ENCODE assay signal across 1 mouse cellular context in the genomic region with DNA sequence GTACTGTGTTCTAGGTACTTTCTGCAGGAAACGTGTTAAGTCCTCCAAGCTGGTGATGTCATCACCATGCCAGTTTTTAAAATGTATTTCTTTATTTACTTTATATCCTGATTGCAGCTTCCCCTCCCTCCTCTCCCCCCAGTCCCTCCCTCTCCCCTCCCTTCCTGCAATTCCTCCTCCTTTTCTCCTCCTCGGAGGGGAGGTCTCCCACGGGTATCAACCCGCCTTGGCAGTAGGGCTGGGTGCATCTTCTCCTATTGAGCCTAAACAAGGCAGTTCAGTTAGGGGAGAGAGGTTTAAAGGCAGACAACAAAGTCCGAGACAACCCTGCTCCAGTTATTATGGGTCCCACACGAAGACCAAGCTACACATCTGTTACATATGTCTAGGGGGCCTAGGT.
TF ChIP-seq lines count a peak whose summit lies in the region.

No protein-coding gene starts in this region.

TF ChIP-seq in CH12.LX, 34 proteins besides CTCF, POLR2A, EP300 and RAD21 (continued from another document):
- TF ChIP-seq UBTF (IDR thresholded peaks at IDR 0.05; ENCODE audit: low read depth, low read length) (no peak), MYC (IDR thresholded peaks at IDR 0.05; ENCODE audit: low read depth, low read length) (no peak), POLR2AphosphoS2 (IDR thresholded peaks at IDR 0.05; ENCODE audit: low read depth, low read length) (no peak), TCF12 (IDR thresholded peaks at IDR 0.05; ENCODE audit: low read depth, low read length) (no peak), MAZ (IDR thresholded peaks at IDR 0.05; ENCODE audit: low read depth, low read length) (no peak), USF1 (IDR thresholded peaks at IDR 0.05; ENCODE audit: low read depth, low read length) (no peak), ZKSCAN1 (IDR thresholded peaks at IDR 0.05; ENCODE audit: borderline replicate concordance, low read depth, low read length) (no peak), HCFC1 (IDR thresholded peaks at IDR 0.05; ENCODE audit: low read depth, low read length) (no peak), MAFK (IDR thresholded peaks at IDR 0.05; ENCODE audit: insufficient replicate concordance, low read length) (no peak), NELFE (IDR thresholded peaks at IDR 0.05; ENCODE audit: low read depth, low read length) (no peak), IRF4 (IDR thresholded peaks at IDR 0.05; ENCODE audit: low read depth, low read length) (no peak), MAX (IDR thresholded peaks at IDR 0.05; ENCODE audit: low read length) (no peak), ETS1 (conservative IDR thresholded peaks at IDR 0.05; ENCODE audit: low read depth, low read length) (no peak), NRF1 (IDR thresholded peaks at IDR 0.05; ENCODE audit: low read depth, low read length) (no peak)
